Mouse (Mus musculus) kidney, postnatal 36 days (tissue): ENCODE measurements around the gene Trim34a.
A peak's percentile ranks its signal among the peaks of the same experiment; 100 is the strongest.
"Not testable (repeated sequence)": the region's sequence is repeated elsewhere in the genome, so short reads cannot be mapped to it uniquely, and the experiment has no call there.

Source experiments
- DNase-seq, 2 experiments: peaks; one replicate each; pipeline ENCODE4 v3.0.0; 2021 to 2022; ENCODE audit warnings: mixed read lengths in 2 of 2

The Trim34a gene

DNA sequence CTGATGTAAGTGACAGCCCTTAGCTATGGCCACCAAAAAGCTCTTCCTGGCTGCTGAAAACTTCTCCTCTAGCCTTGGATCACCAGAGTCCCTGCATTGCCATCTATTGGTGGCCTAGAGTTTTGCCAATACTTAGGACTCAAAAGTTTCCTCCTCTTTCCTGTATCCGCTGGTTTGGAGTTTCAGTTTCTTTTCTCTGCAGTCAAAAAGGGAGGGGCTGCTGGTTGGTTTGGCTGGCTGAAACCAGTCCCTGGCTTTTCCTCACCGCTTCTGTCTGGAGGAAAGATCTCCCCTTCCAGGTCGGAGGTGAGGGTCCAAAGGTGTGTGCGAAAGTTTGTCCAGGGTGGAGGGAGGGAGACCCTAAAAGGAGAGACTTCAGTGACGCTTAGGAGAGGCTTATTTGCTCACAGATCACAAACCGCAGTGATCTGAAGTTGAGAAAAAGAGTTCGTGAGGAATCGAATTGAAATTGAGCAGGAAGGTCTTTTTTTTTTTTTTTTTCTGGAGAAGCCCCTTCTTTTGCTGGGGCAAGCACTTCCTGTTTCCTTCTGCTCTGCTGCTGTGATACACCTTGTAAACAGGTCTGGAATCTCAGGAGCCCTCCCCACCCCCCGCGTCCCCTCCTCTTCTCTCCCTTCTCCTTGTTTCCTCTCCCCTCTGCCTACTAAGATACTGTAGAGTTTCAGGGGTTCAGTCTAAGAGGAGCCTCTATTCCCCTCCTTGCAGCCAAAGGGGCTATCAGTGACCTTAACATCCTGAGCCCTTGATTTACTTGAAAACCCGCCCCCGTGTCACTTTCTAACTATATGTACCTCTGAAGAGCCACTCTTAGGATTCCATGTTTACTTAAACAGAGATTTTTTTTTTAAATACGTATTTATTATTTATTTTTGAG is at the start of gene Trim34a:
Trim34a (plus strand) TSS at position 171 of the 895 bp plus-strand sequence.
- peak; percentile 73 to 88 for DNase-seq

GRCm38 (mm10) chr7:104195885-104196284 is 48.4 kb upstream of the Trim34a start, which contains the start of gene Olfr649:
Olfr649 (minus strand) TSS chr7:104195985.
- DNase-seq = no peak

- DNase-seq = peak; percentile 78 to 89
Observed at GRCm38 (mm10) chr7:104199822-104200221, 44.4 kb upstream of the Trim34a start.

DNA sequence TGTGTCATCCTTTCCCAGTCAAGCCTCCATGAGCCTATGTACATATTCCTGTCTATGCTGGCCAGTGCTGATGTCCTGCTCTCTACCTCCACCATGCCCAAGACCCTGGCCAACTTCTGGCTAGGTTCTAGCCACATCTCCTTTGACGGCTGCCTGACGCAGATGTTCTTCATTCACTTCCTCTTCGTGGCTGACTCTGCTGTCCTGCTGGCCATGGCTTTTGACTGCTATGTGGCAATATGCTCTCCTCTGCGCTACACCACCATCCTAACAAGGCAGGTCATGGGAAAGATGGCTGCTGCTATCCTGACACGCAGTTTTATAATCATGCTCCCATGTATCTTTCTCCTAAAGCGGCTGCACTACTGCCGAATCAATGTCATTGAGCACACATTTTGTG is 38.1 kb upstream of the Trim34a start:
- DNase-seq = no peak

DNA sequence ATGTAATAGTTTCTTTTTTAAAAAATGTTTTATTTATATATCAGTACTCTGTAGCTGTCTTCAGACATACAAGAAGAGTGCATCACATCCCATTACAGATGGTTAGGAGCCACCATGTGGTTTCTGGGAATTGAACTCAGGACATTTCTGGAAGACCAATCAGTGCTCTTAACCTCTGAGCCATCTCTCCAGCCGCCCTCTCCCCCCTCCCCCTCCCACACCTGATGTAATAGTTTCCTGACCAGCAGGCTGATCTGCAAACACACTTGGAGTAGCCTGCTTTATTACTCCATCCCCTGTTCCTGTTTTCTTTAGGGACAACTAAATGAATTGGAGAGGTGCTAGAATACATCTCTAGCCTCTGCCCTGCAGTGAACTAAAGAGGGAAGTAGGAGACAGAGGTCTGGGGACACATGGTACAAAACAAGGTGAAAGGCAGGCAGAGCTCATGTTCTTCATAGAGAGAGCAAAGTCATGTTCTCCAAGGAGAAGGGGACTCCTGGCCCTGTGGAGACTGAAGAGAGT is 28.2 kb upstream of the Trim34a start:
- no peak for DNase-seq

DNA sequence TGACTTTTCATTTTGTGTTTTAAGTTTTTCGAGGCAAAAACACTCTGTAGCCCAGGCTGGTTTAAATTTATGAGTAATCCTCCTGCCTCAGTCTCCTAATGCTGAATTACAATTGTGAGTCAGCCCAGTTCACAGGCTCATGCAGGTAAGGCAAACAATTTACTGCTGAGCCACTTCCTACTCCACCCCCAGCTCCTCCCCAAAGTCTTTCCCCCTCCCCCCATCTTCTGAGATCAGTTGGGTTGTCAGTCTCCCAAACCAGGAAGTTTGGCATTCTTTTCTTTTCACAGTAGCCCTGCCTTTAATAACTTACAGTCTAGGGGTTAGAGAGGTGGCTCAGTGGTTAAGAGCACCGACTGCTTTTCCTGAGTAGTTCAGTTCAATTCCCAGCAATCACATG is 26.4 kb upstream of the Trim34a start:
- DNase-seq = no peak

DNA sequence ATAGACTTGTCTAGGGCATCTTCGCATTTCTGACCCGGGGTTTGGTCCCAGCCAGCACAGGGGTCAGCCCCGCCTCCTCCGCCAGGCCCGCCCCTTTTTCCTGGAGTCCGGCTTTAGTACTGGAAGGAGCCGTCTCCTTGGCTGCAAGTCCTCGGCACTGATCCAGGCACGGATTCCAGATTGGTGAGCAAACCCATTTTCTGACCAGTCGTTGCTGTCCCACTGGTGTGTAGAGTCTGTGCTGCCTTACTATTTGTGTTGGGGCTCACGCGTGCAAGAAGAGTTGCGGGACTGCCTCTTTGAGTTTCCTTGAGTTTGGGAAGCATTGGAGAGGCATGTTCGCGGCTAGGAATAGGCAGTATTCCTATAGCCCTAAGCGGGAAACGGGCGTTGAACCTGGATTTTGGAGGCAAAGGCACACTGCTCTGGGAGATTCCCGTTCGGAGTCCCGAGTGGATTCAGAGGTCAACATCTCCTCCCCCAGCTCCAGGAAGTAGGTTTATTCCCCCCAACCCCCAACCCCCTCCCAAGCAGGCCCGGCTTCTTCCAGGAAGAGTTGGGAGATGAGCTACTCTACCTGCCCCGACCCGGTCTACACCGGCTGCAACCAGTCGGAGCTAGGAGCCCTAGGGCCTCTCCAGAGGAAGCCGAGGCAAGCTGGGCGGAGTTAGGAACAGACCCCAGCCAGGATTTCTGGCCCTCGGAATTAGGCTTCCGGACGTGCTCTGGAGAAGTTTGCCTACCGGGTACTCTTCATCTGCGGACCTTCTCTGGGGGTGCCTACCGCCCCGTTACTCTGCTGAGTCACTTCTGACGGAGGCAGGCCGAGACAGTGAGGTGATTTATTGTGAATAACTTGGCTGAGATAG is 25.3 kb upstream of the Trim34a start, which contains the start of gene Trim6:
Trim6 (plus strand) TSS at position 93 of the 869 bp plus-strand sequence.
- peak; percentile 92 to 94 for DNase-seq

- peak in 1 of 2 experiments; percentile 69 for DNase-seq
Observed at GRCm38 (mm10) chr7:104231203-104231602, 13.1 kb upstream of the Trim34a start.

DNA sequence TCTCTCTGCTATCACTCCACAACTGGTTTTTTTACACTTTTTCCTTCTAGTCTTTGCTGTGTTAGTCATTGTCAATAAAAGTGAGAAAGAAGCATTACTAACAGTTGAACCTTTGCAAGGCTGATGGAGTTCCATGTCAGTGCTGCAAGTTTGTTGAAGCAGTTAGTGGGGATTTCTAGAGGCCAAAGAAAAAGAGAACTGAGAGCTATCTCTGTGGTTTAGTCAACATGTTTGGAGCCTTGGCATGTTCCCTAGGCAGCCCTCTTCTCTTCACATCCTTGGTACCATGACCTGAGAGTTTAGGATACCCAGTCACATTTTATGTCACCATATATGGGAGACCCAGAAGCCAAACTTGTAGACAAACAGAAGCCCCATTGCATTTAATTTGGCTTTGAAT is 3.4 kb upstream of the Trim34a start:
- no peak for DNase-seq

GRCm38 (mm10) chr7:104243616-104244015 is 641 bp upstream of the Trim34a start:
- DNase-seq = no peak

DNA sequence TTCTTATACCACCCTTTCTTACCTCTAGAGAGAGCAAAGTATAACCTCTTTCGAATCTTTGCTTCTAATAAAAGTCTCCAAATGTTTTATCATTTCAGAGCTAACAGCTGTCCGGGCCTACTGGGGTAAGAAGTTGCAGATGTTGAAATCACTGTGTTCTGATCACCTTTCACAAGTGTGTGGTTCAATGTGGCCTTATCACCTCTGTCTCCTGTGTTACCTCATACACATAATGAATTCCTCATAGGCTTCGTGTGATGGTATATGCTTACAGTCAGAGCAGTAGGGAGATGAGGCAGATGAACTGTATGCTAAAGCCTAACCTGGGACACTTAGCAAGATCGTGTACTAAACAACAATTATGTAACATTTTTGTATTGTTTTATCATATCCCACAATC is 16.1 kb downstream of the Trim34a start:
- not testable (repeated sequence) for DNase-seq

GRCm38 (mm10) chr7:104265335-104265734 is 21.1 kb downstream of the Trim34a start:
- not testable (repeated sequence) for DNase-seq

DNA sequence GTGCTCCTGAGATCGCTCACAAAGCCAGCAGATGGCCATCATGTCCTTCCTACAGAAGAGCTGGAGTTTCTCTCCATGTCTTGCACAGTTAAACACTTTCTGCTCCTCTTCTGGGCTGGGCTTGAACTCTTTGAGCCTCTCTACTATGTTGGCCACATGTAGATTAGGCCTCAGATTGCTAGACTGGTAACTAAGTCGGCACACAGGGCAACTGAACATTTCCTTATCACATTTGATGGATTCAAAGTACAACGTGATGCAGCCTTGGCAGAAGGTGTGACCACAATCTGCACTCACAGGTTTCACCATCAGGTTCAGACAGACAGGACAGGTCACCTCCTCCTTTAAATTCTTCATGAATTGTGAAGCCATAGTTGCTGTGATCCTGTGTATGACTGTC is 35.1 kb downstream of the Trim34a start:
- DNase-seq = not testable (repeated sequence)

DNA sequence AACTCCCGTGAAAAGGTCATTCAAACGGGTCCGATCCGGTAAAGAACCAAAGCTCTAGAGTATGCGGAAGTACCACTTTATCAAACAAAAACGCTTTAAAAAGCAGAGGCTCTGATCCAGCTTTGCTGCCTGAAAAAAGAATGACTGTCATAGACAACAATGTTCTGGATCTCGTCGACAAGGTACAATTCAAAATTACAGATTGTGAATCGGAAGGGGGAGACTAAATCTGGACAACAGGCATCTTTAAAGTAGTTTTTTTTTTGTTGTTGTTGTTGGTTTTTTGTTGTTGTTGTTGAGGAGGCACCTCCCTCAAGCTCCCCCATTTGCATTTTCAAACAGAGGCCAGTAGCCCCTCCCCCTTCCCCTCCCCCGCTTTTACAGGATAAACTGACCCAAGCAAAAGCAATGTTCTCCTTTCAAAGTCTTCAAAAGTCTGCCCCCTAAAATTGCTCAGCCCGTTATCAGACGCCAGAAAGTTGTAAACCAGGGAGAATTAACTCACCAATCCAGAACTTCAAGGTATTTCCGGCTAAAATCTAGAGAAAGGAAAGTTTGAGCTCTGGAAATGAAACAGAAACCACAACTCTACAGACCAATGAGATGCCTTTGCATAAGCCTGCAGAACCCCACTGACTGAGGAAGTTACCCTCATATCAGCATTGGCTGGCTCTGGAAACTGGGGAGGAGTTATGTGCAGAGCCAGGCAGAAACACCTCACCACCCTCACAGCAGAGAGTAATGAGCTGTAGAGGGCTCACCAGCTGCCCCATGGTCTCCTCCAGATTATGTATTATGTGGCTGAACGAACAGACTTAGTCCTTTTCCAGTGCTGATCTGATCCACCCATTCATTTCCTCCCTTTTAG is 43.6 kb downstream of the Trim34a start, which contains the start of gene Trim5:
Trim5 (minus strand) TSS at position 519 of the 868 bp plus-strand sequence.
- DNase-seq = peak; percentile 2 to 12

- no peak for DNase-seq
Observed at GRCm38 (mm10) chr7:104290641-104291040, 46.4 kb downstream of the Trim34a start.

DNA sequence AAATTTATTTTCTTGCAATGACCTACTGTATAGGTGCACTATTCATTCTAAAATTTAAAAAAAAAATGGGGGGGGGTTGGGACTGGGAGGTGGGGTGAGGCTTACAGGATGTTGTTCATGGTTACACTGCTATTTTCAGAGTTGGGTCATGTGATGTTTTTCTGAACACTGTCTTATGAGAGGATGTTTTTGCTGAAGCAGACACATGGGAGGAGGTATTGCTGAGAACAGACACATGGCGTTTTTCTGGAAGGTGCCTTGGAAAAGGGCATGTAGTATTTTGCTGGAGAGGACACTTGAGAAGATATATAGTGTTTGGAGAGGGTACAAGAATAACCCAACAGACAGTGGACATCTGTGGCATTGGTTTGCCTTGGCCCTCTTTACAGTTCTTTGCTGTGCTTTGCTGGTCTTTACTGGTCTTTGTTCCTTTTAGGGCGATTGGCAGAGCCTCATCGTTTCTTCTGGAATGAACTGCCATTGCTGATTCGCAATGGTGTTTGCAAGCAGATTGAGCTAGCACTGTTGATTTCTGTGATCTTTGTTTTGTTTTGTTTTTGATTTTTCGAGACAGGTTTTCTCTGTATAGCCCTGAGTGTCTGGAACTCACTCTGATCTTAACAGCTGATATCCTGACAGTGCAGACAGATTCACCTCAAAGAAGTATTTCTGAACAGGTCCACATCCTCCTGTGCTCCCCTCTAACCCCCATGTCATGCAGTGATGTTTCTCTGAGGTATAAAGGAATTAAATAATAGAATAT is 47.6 kb downstream of the Trim34a start:
- DNase-seq = no peak
